Mouse (Mus musculus) stomach, postnatal 0 days (tissue): ENCODE measurements around the gene Nup107. TPM values are rescaled to one million over a fixed set of nuclear protein-coding genes. Genes with fewer than 3 reads are reported as not detected.

Source experiments
- ATAC-seq: fragments of 200-750 bp; cut with Nextera tagmentation; 2 replicates; pipeline ENCODE4 v1.8.0; 2017; ENCODE audit not compliant: low FRiP score, low TSS enrichment
- DNase-seq: peaks from one replicate; pipeline ENCODE4 v3.0.0-alpha.2; 2016; ENCODE audit warnings: low spot score
- H3K27ac ChIP-seq: fragments of 300-500 bp; sonication (generic); replicated peaks from 2 replicates; pipeline ENCODE4 v1.5.1; 2014; ENCODE audit warnings: mild to moderate bottlenecking, control low read depth
- H3K27me3 ChIP-seq: fragments of 300-500 bp; sonication (generic); 2 replicates; pipeline ENCODE4 v1.6.1; 2014; ENCODE audit warnings: low read length; ENCODE audit not compliant: control insufficient read depth, insufficient read depth
- H3K36me3 ChIP-seq: fragments of 300-500 bp; sonication (generic); 2 replicates; pipeline ENCODE4 v1.6.1; 2014; ENCODE audit warnings: low read length, mixed read lengths; ENCODE audit not compliant: control insufficient read depth, insufficient read depth
- H3K4me1 ChIP-seq: fragments of 300-500 bp; sonication (generic); replicated peaks from 2 replicates; pipeline ENCODE4 v1.6.1; 2014; ENCODE audit warnings: antibody characterized with exemption; ENCODE audit not compliant: control insufficient read depth, insufficient read depth
- H3K4me2 ChIP-seq: fragments of 300-500 bp; sonication (generic); replicated peaks from 2 replicates; pipeline ENCODE4 v1.6.1; 2014; ENCODE audit warnings: low read depth, mild to moderate bottlenecking, control low read depth, moderate library complexity
- H3K4me3 ChIP-seq: fragments of 300-500 bp; sonication (generic); 2 replicates; pipeline ENCODE4 v1.5.1; 2014; ENCODE audit warnings: low read depth, low read length, control low read depth
- H3K9ac ChIP-seq: fragments of 300-500 bp; sonication (generic); 2 replicates; pipeline ENCODE4 v1.6.1; 2014; ENCODE audit warnings: mild to moderate bottlenecking, low read length, control low read depth, mixed read lengths
- H3K9me3 ChIP-seq: fragments of 300-500 bp; sonication (generic); 2 replicates; pipeline ENCODE4 v1.6.1; 2016; ENCODE audit warnings: low read length; ENCODE audit not compliant: control insufficient read depth
- CTCF ChIP-seq: IDR thresholded peaks from 2 replicates; pipeline ENCODE4 v1.5.1; 2016; ENCODE audit warnings: antibody characterized with exemption, low read depth, mild to moderate bottlenecking, moderate library complexity
- EP300 ChIP-seq: optimal IDR thresholded peaks from 2 replicates; pipeline ENCODE3; 2016; ENCODE audit warnings: antibody characterized with exemption
- WGBS: fragments of 180-500 bp; shearing (Covaris S2); extraction: QIAGEN DNeasy Blood & Tissue Kit; methylation state at CpG from one replicate; pipeline ENCODE4 v1.1.7; 2014; 5-methylcytosine and 5-hydroxymethylcytosine counted together
- polyA plus RNA-seq: library from polyadenylated mRNA; unstranded; fragments of >200 nt; fragmentation: Nextera tagmentation; extraction: Ambion mirVana; gene quantifications from 2 replicates; pipeline ENCODE4 v1.2.1, GENCODE M21; 2015

Gene Nup107
- polyA plus RNA-seq, 1 experiment from 2014 or later, result 16.5 TPM

DNA sequence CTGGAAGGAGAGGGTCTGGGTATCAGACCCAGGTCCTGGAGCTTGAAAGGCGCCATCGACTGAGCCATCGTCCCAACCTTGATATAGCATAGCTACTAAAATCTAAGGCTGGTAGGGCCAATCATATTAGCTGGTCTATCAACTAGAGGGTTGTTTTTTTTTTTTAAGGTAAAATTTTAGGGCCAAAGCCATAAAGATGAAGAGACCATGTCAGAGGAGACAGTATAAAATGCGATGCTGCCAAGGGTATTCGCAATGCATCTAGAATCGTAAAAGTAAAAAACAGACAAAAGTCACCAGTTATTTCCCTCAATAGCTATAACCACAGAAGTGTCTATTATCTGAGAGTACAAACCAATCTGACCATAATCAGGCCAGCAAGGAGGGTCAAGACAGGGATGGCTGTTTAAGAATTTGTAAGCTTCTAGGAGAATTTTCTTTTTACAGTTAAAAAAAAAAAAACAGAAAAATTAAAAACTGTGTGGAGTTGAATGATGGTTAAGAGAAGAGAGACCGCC, 40.1 kb downstream of the Nup107 start:
- no peak overlapping the region for H3K4me2 ChIP-seq
- WGBS, result 98% methylated on average over 7 of the region's 7 CpGs
- no peaks in the 10 kb centered on the region for H3K27me3 ChIP-seq
- ATAC-seq, result no peak
- TF ChIP-seq CTCF (no peak), EP300 (no peak)
- no peak overlapping the region for H3K4me3 ChIP-seq
- H3K9me3 ChIP-seq, result no peaks in the 10 kb centered on the region
- peaks cover 12% of the 10 kb centered on the region for H3K36me3 ChIP-seq
- H3K9ac ChIP-seq, result no peak overlapping the region
- no peak overlapping the region for H3K27ac ChIP-seq
- DNase-seq, result no peak
- H3K4me1 ChIP-seq, result no peaks in the 10 kb centered on the region

DNA sequence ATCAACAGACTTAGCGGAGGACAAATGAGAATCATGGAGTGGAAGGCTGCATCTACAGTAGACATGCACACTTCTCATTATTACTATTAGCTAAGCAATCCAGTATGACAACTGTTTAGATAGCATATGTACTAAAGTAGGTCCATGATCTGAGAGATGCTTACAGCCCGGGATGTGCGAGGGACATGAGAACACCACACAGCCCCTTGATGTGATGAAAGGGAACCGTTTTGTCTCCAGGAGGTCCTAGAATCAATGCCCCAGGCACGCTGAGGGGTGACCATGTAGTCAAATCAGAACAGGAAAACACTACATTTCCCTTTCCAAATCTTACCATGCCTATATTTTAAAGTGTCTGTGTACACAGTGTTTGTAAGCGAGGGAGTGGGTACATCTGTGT, 40.8 kb downstream of the Nup107 start:
- Histone ChIP-seq H3K27ac (no peak overlapping the region), H3K4me1 (no peaks in the 10 kb centered on the region), H3K4me2 (no peak overlapping the region), H3K4me3 (no peak overlapping the region), H3K9ac (no peak overlapping the region), H3K36me3 (peaks cover 9% of the 10 kb centered on the region), H3K27me3 (no peaks in the 10 kb centered on the region), H3K9me3 (no peaks in the 10 kb centered on the region)
- ATAC-seq (no peak), DNase-seq (no peak)
- 95% methylated on average over 6 of the region's 6 CpGs for WGBS
- no peak for TF ChIP-seq CTCF
- no peak for TF ChIP-seq EP300

DNA sequence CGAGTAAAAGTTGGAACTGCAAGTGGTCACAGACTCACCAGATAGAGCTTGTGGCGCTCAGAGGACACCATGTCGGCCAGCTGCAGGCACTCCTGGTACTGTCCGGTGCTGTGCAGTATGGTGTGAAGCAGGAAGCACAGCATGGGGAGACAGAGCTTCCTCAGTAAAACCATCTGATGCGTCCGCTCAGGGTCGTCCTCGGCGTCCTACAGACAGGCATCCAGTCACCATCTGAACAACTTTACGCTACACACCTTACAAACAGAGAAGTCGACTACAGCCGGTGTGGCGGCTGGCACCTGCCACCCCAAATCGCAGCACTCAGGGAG, 41.3 kb downstream of the Nup107 start:
- Histone ChIP-seq H3K27me3 (no peaks in the 10 kb centered on the region), H3K4me2 (no peak overlapping the region), H3K4me1 (no peaks in the 10 kb centered on the region), H3K27ac (no peak overlapping the region), H3K4me3 (no peak overlapping the region), H3K9ac (no peak overlapping the region), H3K36me3 (peaks cover 7% of the 10 kb centered on the region), H3K9me3 (no peaks in the 10 kb centered on the region)
- DNase-seq, result no peak
- TF ChIP-seq CTCF, result no peak
- no peak for TF ChIP-seq EP300
- 96% methylated on average over 14 of the region's 14 CpGs for WGBS
- ATAC-seq, result no peak

DNA sequence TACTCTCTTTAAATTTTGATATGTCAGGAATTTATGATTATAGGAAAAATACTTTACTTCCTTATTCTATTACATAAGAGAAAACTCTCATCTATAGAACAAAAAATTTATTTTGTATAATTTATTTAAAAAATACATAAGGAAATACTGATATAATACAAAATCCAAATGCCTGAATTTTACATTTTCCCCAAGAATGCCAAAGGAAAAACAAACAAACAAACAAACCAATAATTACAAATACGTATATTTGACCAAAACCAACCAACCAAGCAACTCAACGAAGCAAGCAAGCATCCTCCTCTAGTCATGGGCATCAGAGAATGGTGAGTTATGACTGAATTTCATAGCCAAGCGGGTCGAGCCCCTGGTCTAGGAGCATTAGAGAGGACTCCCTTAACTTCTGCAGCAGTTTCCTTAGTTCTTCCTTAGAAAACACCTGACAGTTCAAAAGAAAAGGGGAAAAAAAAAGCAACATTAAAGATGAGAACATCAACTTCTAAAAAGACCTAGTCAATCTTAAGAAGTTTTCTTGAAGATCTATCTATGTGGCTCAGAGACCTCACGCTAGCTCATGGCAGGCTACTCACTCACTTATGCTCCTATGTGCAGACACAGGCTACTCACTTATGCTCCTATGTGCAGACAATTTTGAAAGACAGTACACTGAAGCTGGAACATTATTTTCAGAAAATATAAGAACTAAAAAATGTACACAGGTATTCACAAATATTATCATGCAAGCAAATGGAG, 41.8 kb downstream of the Nup107 start:
- WGBS, result 95% methylated on average over 5 of the region's 5 CpGs
- Histone ChIP-seq H3K9ac (no peak overlapping the region), H3K9me3 (no peaks in the 10 kb centered on the region), H3K27me3 (no peaks in the 10 kb centered on the region), H3K36me3 (peaks cover 7% of the 10 kb centered on the region), H3K27ac (no peak overlapping the region), H3K4me3 (no peak overlapping the region), H3K4me1 (no peaks in the 10 kb centered on the region), H3K4me2 (no peak overlapping the region)
- ATAC-seq (no peak), DNase-seq (no peak)
- TF ChIP-seq EP300 (no peak), CTCF (no peak)

DNA sequence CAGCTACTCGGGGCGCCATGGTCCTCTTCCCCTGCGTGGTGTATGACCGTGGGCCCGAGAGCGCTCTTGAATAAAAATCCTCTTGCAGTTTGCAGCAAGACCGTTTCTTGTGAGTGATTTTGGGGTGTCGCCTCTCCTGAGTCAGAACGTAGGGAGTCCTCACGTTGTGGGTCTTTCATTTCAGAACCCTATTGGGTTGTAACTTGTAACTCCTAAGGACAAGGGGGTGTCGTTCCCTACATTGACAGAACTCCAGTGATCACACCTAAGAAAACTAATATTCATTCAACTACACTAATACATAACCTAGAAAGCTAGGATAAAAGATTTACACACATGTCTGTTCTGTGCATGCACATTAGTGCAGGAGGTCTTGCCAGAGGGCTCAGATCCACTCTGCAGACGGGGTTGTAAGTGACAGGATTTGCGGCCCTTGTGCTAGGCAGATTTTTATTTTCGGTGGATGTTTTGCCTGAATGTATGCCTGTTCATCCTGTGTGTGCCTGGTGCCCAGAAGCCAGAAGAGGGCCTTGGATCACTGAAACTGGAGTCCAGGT, 42.6 kb downstream of the Nup107 start:
- ATAC-seq (no peak), DNase-seq (no peak)
- H3K4me1 ChIP-seq, result no peaks in the 10 kb centered on the region
- no peak overlapping the region for H3K4me3 ChIP-seq
- no peak overlapping the region for H3K27ac ChIP-seq
- no peaks in the 10 kb centered on the region for H3K27me3 ChIP-seq
- H3K9me3 ChIP-seq, result no peaks in the 10 kb centered on the region
- H3K9ac ChIP-seq, result no peak overlapping the region
- no peak for TF ChIP-seq CTCF
- WGBS, result 95% methylated on average over 14 of the region's 14 CpGs
- peaks cover 3% of the 10 kb centered on the region; the same call in 1 of the 2 replicates for H3K36me3 ChIP-seq
- H3K4me2 ChIP-seq, result no peak overlapping the region

DNA sequence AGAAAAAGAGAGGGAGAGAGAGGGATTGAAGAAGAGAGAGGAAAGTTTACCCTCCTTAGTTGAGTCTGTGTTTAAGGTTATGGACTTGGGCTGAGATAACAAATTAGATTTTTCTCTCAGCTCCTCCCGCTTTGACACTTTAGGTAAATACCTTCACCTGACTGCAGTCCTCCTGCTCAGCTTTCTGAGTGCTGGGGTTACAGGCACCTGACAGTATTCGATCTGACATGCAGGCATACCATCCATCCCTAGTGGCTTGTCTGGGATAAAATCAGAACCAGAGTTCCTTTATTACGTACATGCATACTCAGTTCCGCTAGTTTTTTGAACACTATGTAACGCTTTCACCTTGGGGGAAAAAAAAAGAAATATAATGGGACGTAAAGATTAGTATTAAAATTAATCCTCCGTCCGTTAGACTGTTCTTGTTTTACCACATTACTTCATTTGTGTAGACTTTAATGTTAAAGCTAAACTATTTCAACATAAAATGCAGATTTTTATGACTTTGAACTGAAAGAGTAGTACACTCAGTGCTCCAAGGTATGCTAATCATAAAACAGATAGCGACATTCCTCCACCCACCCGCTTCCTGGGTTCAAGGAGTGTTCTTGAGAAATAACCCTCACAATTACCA, 43.3 kb downstream of the Nup107 start:
- ATAC-seq (no peak), DNase-seq (no peak)
- H3K9ac ChIP-seq, result no peak overlapping the region
- H3K4me2 ChIP-seq, result no peak overlapping the region
- H3K27me3 ChIP-seq, result no peaks in the 10 kb centered on the region
- WGBS, result 97% methylated on average over 10 of the region's 10 CpGs
- no peaks in the 10 kb centered on the region for H3K9me3 ChIP-seq
- H3K36me3 ChIP-seq, result peaks cover 3% of the 10 kb centered on the region; the same call in 1 of the 2 replicates
- no peak overlapping the region for H3K27ac ChIP-seq
- H3K4me1 ChIP-seq, result no peaks in the 10 kb centered on the region
- no peak overlapping the region for H3K4me3 ChIP-seq
- TF ChIP-seq EP300 (no peak), CTCF (no peak)
